Mouse (Mus musculus) retina, embryonic 14.5 days (tissue): Measurements from ENCODE around the gene Hoxa7.

Experiments used
- DNase-seq: peaks from one replicate; pipeline ENCODE4 v3.0.0-alpha.2; 2015; ENCODE audit warnings: low spot score

Hoxa7 gene

DNA sequence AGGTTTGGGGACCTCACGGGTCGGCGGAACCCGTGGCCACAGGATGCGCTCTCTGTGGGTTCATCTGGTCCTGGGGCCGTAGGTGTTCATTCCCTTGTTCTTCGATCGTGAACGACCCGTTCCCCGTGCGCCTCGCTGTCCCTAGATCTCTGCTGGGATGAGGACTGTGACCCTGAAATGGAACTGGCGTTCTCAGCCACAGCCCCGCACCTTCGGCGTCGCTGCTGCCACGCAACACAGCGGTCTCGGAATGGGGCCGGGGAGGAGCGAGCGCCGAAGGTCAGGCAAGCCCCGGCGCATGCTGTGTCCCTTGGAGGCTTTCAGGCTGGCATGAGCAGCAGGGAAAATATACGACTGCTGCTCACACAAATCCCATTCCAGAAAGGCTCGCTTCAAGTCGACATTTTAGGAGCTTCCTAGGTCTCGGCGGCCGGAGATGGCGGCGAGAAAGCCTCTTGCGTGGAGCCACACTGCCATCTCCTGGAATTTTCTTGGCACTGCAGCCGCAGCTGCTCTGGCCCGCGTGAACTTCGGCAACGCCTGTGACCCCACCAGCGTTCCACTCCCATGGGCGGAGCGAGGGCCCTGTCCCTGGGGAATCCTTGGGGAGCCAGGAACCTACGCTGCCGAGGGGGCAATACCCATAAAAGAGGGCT lies at the start of gene Hoxa7:
Gene Hoxa7, minus strand, starts transcription at position 518 of the 656 bp plus-strand sequence.
- DNase-seq: peak; percentile 92

DNA sequence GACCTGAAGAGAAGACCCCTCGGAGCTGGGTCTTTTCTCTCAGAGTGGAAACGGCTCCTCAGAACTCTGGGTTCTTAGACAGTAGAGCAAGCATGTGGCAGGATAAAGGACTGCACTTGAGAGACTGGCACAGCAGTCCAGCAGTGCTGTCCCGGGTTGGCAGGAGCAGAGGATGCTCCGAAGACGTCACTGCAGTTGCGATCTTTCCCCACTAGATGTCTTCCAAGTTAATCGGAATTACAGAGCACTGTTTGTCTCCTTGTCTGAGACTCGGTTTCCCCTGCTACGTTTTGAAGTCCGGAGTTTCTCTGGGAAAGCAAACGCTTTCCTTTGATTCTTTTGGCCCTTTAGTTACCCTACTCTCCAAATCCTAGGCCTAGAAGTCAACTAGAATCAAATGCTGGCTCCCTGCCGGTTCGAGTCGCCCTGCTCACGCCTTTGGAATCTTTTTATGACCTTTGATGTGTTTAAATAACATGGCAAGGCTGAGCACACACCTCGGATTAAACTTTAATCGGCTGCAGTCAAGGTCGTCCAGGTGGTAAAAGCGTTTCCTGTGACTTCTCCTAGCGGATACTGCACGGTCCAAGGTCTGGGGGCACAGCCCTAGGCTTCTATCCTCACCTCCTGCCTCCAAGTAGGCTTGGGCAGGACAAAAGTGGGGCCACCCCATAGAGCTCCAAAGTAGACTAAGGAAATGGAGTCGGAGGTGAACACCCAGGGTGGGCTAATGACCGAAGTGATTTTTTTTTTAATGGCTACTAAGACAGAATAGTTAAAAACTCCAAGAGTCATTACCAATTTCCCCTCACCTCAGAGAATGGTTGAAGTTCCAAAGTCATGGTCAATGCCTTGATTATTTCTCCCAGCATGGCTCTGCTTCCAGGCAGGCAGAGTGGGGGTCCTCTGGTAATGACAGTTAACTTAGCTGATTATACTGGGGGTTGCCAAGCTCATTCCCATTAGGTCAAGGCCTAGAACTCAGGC lies 49.1 kb upstream of the Hoxa7 start:
- DNase-seq: peak; percentile 87

DNA sequence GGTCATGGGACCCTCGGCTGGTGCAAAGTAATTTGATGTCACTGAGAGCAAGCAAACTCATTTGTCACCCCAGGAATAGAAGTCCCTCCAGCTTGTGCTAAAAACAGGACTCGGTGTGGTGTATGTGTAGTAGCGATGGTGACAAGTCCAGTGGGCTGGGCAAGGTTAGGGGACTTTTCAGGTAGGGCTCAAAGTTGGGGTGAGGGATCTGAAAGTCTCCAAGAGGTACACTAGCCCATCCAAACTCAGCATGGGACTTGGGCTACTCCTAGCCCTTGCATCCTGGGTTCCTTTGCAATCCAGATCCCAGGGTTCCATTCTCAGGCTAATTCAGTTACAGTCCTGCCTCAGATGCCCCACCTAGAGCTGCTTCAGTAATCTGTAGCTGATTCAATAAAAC lies 47.1 kb upstream of the Hoxa7 start:
- DNase-seq: no peak

DNA sequence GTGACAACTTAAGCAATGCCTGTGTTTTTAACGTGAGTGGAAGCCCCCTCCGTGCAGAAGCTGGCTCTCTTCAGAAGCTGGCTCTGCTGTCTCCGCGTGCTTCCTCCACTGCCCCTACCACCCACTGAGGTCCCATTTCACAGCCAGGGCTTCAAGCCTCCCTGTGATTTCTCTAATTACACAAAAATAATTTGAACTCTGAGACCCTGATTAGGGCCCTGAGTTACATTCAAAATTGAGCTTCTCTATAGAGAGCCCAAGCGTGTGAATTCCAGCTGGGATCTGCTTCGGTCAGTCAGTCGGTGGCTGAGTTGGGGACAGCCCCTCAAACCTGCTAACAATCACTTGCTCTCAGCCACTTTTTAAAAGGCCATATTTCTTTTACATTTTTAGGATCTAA lies 46.7 kb upstream of the Hoxa7 start:
- DNase-seq: no peak

DNA sequence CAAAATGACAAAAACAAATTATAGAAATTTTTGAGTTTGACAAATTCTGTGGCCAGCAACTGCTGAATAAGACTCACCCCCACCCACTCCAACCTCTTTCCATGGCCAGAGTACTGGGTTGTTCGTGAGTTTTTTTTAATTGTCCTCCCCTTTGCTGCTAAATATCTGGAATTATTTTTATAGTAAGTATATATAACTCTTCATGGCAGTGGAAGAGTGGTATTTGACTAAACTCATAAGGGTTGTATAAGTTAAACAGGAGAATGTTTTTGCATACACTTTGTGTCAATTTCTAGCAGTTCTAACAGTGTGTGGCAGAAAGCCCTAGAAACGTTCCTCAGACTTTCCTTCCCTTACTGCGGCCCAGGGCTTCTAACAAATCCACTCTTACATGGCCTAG lies 46.0 kb upstream of the Hoxa7 start:
- peak; percentile 24 for DNase-seq

DNA sequence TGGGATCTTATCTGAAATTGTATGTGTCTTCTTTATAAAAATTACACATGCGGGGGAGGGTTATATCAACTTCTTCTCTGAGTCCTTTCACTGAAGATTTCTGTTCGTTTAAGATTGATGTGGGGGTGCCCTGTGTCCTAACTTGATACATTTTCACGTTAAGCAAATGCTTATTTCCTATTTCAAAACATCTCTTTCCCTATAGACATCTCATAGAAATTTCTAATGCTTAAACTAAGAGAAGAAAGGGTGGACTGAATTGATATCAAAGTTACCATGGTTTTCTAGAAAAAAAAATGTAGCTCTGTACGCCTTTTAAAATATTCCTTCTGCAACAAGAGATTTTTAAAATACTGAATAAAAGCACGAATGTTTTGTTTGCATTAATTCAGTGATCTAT lies 45.6 kb upstream of the Hoxa7 start:
- DNase-seq: no peak

DNA sequence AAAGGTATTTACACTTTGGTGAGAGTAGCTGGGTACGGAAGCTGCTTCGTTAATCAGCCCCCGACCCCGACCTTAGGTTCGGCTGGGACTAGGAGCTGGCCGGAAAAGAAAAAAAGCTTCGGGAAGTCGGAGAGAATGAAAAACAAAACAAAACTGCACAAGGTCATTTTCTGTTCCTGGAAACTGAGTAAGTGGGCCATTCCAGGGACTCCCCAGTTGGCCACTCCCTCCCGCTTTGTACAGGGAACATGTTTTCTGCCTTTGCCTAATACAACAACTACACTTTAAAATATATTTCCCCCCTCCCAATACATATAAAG lies 45.0 kb upstream of the Hoxa7 start:
- DNase-seq: peak; percentile 19

DNA sequence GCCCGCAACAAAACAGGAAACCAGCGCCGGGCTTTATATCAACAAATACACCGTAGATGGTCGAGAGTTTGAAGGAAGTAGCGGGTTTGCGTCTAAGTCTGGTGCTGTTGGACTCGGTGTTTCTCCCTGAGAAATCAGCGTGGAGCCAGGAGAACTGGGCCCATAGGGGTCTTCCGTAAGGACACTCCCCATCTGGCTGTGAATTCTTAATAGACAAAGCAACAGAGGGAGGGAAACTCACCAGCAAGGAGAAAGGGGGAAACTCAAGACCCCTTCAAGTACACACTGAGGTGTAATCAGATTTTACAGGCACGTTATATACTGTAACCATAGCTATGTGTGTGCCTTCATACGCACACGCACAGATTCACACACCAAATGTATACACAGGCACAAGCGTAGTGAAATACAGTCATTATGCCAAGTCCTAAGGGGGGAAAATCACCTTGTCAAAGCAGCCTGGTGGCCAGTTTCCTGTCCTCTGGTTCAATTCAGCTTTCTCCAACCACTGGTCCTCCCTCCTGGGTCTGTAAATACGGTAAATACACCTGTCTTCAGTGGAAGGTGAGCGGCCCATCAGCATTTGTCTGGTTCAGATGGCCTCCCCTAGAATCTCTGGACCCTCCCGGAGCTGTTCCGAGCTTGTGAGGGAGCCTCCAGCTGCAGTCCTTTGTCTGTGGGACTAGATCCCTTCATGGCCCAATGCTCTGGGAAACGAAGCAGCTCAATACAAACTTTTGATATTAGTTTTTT lies 44.4 kb upstream of the Hoxa7 start:
- DNase-seq: peak; percentile 39

DNA sequence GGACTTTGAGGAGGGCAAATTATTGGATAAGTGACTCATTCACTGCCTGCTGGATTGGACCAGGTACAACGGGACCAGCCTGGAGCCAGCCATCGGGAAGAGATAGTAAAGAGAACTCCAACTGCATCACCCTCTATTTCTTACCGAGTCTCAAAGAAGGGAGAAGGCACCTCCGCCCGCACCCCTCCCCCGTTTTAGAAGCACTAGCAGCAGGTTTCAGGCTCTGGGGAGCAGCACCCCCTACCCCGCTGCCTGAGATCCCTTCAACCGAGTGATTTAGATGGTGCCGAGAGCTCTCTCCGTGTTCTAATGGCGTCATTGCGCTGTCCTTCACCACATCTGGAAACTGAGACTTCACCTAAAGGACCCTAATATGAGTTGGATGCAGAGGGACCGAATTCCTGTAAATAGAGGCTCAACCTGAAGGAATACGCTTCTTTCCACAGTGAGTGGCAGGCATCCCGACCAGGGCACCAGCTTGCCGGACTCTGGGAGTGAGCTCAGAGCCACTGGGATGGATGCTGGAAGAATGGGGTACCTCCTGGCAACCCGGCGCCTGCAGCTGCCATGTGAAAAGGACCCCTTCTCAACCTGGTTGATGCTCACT lies 43.8 kb upstream of the Hoxa7 start:
- no peak for DNase-seq

DNA sequence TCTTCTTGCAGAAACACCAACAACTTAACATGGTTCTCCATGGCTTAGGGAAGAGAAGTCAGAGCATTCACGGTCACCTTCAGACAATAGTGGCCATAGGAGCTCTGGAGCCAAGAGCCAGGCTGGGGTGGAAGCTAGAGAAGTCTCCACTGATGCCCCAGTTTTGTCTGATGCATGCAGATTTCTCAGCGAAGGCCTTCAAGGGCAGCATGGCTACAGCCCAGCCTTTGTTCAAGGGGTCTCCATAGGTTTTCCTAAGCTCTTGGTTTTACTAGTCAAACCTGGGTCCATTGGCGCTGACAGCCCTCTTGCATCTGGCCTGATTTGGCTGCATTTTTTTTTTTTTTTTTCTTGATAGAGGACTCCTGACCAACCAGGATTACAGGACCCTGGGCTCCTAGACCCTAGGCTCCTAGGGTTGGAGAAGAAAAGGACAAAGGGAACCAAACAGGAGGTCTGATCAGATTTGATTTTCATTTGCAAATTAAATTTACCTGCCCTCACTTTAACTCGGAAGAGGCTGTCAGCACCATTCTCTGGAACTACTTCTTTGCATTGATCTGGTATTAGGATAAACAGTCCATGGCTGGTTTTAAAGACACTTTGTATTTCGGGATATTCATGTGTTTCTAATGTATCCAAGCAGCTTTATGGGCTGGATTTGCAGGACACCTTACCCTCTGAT lies 42.6 kb upstream of the Hoxa7 start:
- DNase-seq: no peak

DNA sequence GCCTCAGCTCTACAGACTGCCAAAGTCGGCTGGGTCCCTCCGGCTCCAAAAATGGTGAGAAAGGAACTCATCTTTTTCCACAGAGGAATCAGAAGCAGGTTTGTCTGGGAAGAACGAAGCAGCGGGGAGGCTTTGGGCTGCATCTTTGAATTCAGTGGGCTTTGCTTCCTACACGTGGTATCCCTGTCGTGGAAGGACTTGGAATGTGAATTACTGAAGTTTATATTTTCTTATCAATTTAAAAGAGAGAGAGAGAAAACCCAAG lies 41.6 kb upstream of the Hoxa7 start:
- DNase-seq: no peak

DNA sequence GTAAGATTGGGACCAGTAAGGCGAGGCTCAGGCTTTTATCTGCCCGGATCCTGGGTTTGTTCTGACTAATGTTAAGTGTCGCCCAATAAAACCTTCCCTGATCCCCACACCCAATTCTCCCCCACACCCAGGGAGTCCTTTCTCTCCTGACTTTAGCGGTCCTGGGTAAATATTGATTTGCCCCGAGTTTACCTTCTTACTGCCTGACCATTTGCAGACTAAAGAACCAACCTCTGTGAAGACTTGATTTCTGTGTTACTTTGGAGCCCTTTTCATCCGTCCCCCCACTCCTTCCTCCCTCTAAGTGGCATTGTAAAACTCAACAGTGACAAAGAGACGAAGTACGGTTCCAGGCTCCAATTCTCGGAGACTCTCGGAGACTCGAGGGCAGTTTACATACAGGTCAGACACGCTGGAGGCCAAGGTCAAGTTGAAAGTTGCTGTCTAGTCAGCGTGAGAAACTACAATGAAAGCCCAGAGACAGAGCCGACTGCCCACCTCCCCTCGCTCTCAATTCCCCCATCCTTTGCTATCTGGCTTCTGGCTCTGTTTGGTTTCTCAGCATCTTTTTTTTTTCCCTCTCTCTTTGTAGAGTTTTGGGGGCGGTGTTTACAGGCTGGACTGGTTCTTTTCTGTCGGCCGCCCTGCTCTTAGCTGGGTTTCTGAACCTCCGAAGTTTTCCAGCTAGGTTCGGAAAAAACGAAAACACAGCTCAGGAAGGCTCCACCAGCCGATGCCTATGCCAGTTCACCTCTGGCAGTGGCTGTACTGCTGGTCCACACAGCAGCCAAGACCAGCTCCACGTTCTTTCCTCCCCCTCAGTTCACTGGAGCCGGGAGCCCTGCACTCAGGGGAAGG lies 41.0 kb upstream of the Hoxa7 start:
- no peak for DNase-seq

DNA sequence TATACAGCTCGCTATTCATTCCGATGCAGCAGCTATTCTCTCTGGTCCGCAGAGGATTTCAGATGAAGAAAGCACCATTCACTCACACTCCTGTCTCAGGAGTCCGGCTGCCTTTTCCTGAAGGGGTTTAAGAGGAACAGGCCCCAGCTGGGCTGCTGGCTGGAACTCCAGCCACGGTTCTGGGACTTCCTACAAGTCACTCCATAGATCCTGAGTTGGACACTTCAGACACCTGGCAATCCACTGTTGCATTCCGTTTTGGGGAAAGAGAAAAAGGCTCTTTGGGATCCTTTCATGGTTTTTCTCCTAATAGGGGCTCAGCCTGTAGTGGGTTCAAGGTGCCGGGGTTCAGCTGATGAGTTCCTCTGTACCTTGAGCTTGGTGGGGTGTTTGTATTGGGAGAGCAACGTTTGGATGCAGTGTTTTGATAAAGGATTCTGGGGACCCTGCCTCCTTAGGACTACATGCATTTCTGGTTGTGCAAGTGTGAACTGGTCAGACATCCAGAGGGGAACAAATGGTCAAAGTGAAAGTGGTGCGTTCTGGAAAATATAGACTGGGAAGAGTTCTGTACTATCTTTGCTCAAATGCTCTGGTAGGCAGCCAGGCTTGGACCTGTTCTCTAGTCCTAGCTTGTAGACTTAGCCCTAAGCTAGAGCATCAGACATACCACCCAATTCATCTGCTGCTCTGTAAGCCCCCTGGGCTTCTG lies 40.3 kb upstream of the Hoxa7 start:
- DNase-seq: no peak

DNA sequence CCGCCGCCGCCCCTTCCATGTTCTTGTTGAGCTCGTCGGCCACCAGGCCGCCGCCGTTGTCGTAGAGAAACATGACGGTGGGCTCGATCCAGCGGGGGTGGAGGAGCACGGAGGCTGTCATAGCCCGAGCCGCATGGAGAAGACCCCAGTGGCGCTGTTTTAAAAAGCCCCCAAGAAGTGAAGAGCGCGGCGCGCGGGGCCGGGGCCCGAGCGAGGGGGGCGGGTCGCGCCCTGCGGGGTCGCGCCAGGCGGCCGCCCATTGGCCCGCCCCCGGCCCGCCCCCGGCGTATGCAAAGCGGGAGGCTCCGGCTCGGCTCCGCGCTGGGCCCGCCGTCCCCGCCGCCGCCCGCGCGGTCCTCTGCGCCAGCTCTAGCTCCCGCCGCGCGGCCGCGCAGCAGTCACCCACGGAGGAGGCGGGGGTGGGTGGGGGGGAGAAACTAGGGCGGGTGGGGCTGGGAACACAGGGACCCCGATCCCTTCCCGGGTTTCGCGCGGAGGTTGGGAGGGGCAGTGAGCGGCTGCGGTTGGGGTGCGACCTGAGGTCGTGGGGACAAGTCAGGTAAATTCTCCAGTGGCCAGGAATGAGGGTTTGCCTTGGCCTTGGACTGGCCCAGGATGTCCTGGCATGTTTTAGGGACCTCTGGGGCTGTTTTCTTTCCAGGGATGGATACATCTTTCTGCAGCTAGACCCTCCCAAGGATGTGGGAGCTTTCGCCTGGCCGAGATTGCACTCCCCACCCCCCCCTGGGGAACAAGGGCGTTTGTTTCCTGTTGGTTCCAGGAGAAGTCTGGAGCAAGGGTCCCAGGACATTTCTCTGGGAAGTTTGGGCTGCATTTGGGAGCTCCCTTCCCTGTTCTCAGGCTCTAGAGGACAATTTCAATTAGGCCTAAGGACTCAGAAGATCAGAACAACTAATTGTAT lies 39.3 kb upstream of the Hoxa7 start, which contains the start of gene Hoxa13:
Gene Hoxa13, minus strand, starts transcription at position 227 of the 922 bp plus-strand sequence.
- DNase-seq: no peak

DNA sequence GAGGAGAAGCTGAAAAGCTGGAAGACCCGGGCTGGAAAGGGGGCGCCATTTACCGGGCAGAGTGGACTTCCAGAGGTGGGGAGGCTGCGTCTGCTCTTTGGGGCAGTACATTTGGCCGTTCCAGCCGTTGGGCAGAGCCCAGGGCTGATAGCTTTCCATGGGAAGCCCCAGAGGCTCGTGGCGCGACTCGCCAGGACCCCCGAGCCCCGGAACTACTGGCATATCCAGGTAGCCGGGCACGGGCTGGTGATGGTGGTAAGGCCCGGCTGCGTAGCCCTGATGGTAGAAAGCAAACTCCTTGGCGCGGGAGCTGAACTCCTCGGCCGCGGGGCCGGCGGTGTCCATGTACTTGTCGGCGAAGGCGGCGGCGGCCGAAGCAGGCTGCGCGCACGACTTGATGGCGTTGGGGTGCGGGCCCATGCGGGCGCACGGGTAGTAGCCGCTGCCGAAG lies 38.2 kb upstream of the Hoxa7 start:
- no peak for DNase-seq

DNA sequence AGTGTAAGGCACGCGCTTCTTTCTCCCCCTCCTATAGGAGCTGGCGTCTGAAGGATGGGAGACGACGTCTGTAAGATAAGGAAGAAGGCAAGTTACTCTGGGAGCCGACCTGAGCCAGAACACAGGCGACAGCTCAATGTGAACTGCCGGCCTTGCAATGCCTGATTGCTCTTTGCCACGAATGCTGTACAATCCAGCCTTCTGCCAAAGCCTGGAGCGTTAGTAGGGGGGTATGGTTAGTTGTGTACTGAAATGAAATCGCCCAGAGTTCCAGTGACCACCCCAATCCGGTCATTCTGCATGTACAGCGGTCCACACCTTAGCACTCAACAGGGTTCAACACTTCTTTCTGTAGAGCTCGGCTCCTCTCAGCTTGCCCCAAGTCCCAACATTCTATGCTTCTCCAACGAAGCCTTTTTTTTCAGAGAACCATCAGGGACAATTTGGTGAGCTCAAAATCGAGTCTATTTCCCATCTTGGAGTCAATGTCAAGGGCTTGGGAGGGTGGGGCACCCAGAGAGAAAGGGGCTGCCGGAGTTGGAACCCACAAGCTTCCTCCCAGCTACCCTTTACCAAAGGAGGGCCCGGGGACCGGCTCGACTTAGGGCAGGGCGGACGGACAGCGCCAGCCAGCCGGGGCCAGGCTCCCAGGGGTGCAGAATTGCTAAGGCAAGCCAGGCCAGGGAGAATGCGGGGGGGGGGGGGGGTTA lies 37.6 kb upstream of the Hoxa7 start:
- no peak for DNase-seq

DNA sequence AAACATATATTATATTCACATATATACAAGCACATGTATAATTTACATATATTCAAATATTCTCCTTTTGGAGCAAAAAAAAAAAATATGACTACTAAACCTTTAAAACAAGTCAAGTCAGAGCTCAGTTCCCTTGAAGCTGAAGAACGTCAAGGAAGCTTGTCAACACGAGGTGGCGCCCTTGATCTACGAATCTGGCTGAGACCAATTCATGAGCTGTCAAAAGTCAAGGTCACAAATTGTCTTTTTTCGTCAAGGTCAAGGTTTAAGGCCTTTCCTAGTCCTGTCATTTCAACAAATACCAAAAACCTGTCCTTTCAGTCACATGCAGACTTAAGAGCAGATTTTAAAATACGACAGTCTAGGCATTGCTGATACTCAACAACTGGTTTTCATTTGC lies 35.3 kb upstream of the Hoxa7 start:
- peak; percentile 92 for DNase-seq
